Mouse (Mus musculus) neural tube, embryonic 11.5 days (tissue): ENCODE data around the gene D3Ertd254e. TPM values are rescaled to one million over a fixed set of nuclear protein-coding genes. Genes with fewer than 3 reads are reported as not detected.

Source experiments
- ATAC-seq: fragments of 200-750 bp; cut with Nextera tagmentation; 2 replicates; pipeline ENCODE4 v1.8.0; 2017; ENCODE audit warnings: moderate number of reproducible peaks, mild to moderate bottlenecking, moderate TSS enrichment, moderate library complexity; ENCODE audit not compliant: insufficient read depth, low FRiP score, low TSS enrichment
- DNase-seq: peaks from one replicate; pipeline ENCODE4 v3.0.0-alpha.2; 2015; ENCODE audit warnings: low spot score
- H3K27ac ChIP-seq: fragments of 300-500 bp; sonication (generic); 2 replicates; pipeline ENCODE4 v1.5.1; 2014; ENCODE audit warnings: low read depth, mild to moderate bottlenecking, low read length
- H3K27me3 ChIP-seq: fragments of 300-500 bp; sonication (generic); 2 replicates; pipeline ENCODE4 v1.6.1; 2014; ENCODE audit warnings: mild to moderate bottlenecking, low read length, mixed read lengths; ENCODE audit not compliant: control insufficient read depth, insufficient read depth
- H3K36me3 ChIP-seq: fragments of 300-500 bp; sonication (generic); 2 replicates; pipeline ENCODE4 v1.6.1; 2014; ENCODE audit warnings: mild to moderate bottlenecking, low read length, moderate library complexity, mixed read lengths; ENCODE audit not compliant: control insufficient read depth, insufficient read depth
- H3K4me1 ChIP-seq: fragments of 300-500 bp; sonication (generic); 2 replicates; pipeline ENCODE4 v1.6.1; 2014; ENCODE audit warnings: low read length, mixed read lengths; ENCODE audit not compliant: control insufficient read depth, insufficient read depth
- H3K4me2 ChIP-seq: fragments of 300-500 bp; sonication (generic); 2 replicates; pipeline ENCODE4 v1.6.1; 2014; ENCODE audit warnings: low read depth, mild to moderate bottlenecking, moderate library complexity
- H3K4me3 ChIP-seq: fragments of 300-500 bp; sonication (generic); 2 replicates; pipeline ENCODE4 v1.5.1; 2014; ENCODE audit warnings: low read depth, low read length
- H3K9ac ChIP-seq: fragments of 300-500 bp; sonication (generic); 2 replicates; pipeline ENCODE4 v1.6.1; 2014; ENCODE audit warnings: mild to moderate bottlenecking, low read length
- H3K9me3 ChIP-seq: fragments of 300-500 bp; sonication (generic); 2 replicates; pipeline ENCODE4 v1.6.1; 2016; ENCODE audit warnings: low read length; ENCODE audit not compliant: control insufficient read depth
- WGBS: fragments of 180-500 bp; shearing (Covaris S2); extraction: QIAGEN DNeasy Blood & Tissue Kit; methylation state at CpG from one replicate; pipeline ENCODE4 v1.1.7; 2014; 5-methylcytosine and 5-hydroxymethylcytosine counted together
- polyA plus RNA-seq: library from polyadenylated mRNA; unstranded; fragments of >200 nt; fragmentation: Nextera tagmentation; extraction: Ambion mirVana; gene quantifications from 2 replicates; pipeline ENCODE4 v1.2.1, GENCODE M21; 2014

The D3Ertd254e gene
- polyA plus RNA-seq, 1 experiment from 2014 or later = 12.1 TPM

- H3K36me3 ChIP-seq = no peaks in the 10 kb centered on the region
- no peak overlapping the region for H3K4me3 ChIP-seq
- no peaks in the 10 kb centered on the region for H3K9me3 ChIP-seq
- 84% methylated on average over 7 of the region's 7 CpGs for WGBS
- no peak overlapping the region for H3K9ac ChIP-seq
- no peak for DNase-seq
- no peaks in the 10 kb centered on the region for H3K27me3 ChIP-seq
- H3K4me2 ChIP-seq = no peak overlapping the region
- no peak overlapping the region for H3K27ac ChIP-seq
- H3K4me1 ChIP-seq = no peaks in the 10 kb centered on the region
- ATAC-seq = no peak
Measured at GRCm38 (mm10) chr3:36202932-36203331, 52.1 kb downstream of the D3Ertd254e start.

GRCm38 (mm10) chr3:36207520-36208264, 56.9 kb downstream of the D3Ertd254e start:
- Histone ChIP-seq H3K4me2 (no peak overlapping the region), H3K9ac (no peak overlapping the region), H3K36me3 (no peaks in the 10 kb centered on the region), H3K9me3 (no peaks in the 10 kb centered on the region), H3K4me1 (no peaks in the 10 kb centered on the region), H3K27me3 (no peaks in the 10 kb centered on the region), H3K4me3 (no peak overlapping the region), H3K27ac (no peak overlapping the region)
- DNase-seq = no peak
- ATAC-seq = no peak
- WGBS = 80% methylated on average over 19 of the region's 19 CpGs

GRCm38 (mm10) chr3:36209776-36210555, 59.1 kb downstream of the D3Ertd254e start:
- Histone ChIP-seq H3K4me1 (no peaks in the 10 kb centered on the region), H3K4me2 (no peak overlapping the region), H3K36me3 (no peaks in the 10 kb centered on the region), H3K27ac (no peak overlapping the region), H3K27me3 (no peaks in the 10 kb centered on the region), H3K9ac (no peak overlapping the region), H3K4me3 (no peak overlapping the region), H3K9me3 (no peaks in the 10 kb centered on the region)
- 73% methylated on average over 11 of the region's 11 CpGs for WGBS
- DNase-seq = peak; percentile 56
- ATAC-seq = no peak

- no peak for DNase-seq
- Histone ChIP-seq H3K9me3 (no peaks in the 10 kb centered on the region), H3K27me3 (no peaks in the 10 kb centered on the region), H3K4me3 (no peak overlapping the region), H3K4me2 (no peak overlapping the region), H3K9ac (no peak overlapping the region), H3K4me1 (no peaks in the 10 kb centered on the region), H3K27ac (no peak overlapping the region), H3K36me3 (no peaks in the 10 kb centered on the region)
- no peak for ATAC-seq
- 88% methylated on average over 2 of the region's 2 CpGs for WGBS
Measured at GRCm38 (mm10) chr3:36210939-36211338, 60.1 kb downstream of the D3Ertd254e start.

- no peak overlapping the region for H3K27ac ChIP-seq
Measured at GRCm38 (mm10) chr3:36212758-36213157, 61.9 kb downstream of the D3Ertd254e start.

More at GRCm38 (mm10) chr3:36212758-36213157, 61.9 kb downstream of the D3Ertd254e start:
- no peaks in the 10 kb centered on the region for H3K9me3 ChIP-seq
- no peaks in the 10 kb centered on the region for H3K4me1 ChIP-seq
- H3K36me3 ChIP-seq = no peaks in the 10 kb centered on the region
- no peak overlapping the region for H3K4me2 ChIP-seq
- no peak for ATAC-seq
- H3K27me3 ChIP-seq = no peaks in the 10 kb centered on the region
- H3K9ac ChIP-seq = no peak overlapping the region
- H3K4me3 ChIP-seq = no peak overlapping the region
- no peak for DNase-seq
- 88% methylated on average over 4 of the region's 4 CpGs for WGBS

Other genes starting within 250 kb of the D3Ertd254e start
- gene Dcun1d1, start 213.6 kb upstream of the D3Ertd254e start, polyA plus RNA-seq = 87.7 and 92.3 TPM in 2 replicates
- 34.5 and 37.1 TPM in 2 replicates for gene Mccc1, start 150.3 kb upstream of the D3Ertd254e start, polyA plus RNA-seq
- gene Ccdc144b, start 97.5 kb upstream of the D3Ertd254e start, polyA plus RNA-seq = not detected in 2 replicates
- 89.1 and 89.4 TPM in 2 replicates for gene Acad9, start 85.0 kb upstream of the D3Ertd254e start, polyA plus RNA-seq
- gene Qrfpr, start 71.3 kb downstream of the D3Ertd254e start, polyA plus RNA-seq = not detected in 2 replicates